Mouse (Mus musculus): ENCODE results near the gene Otp.

Otp gene

DNA sequence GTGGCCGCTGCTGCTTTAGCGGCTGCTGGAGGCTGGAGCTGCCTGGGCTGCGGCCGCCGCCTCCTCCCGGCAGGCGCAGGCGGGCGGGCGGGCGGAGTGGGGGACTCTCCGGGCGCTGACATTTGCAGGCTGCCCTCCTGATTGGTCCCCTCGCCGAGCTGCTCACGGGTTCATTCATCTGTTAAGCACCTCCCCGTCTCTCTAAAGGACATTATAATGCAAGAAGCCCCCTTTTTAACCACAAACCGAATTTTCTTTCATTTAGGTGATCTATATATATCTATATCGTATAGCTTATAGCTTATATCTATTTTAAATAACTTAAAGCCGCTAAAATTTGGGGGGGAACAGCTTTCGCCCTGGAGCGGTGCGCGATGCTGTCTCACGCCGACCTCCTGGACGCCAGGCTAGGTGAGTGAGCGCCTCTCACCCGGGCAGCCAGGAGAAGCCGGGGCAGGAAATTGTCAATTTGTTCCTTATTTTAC lies at the start of gene Otp:
TSS of gene Otp (plus strand) at position 207 of the 485 bp plus-strand sequence.
- no peak for DNase-seq

DNA sequence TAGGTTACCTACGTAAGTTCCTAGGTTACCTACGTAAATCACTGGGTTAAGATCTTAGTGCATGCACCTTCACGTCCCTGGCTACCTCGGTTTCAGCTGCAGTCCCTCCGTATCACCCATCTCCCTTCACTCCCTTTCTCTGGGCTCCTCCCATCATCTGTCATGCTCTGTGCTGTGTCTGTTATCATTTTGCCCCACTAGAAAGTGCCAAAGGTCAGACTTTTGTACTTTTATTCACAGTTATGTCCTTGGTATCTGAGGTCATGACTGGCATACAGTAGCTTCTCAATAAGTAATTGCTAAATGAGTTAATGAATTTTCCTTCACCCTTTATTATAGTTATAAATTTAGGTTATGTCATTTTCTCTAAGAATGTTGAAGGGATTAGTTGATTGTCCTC lies 49.0 kb upstream of the Otp start:
- no peak for DNase-seq

DNA sequence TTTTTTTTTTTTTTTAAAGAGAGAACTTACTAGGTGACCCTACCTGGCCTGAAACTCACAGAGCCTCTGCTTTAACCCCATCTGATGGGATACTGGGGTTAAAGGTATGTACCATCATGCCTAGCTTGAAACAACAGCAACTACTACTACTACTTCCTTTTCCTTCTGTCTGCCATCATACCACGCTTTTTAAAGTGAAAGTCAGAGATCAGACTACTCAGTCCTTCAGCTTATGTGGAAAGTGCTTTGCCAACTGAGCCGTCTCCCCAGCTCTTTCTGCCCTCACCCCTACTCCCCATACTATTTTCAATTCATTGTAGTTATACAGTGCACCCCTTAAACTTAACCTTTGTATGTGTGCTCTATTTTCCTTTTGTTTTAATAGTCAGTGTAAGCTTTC lies 48.4 kb upstream of the Otp start:
- no peak for DNase-seq

DNA sequence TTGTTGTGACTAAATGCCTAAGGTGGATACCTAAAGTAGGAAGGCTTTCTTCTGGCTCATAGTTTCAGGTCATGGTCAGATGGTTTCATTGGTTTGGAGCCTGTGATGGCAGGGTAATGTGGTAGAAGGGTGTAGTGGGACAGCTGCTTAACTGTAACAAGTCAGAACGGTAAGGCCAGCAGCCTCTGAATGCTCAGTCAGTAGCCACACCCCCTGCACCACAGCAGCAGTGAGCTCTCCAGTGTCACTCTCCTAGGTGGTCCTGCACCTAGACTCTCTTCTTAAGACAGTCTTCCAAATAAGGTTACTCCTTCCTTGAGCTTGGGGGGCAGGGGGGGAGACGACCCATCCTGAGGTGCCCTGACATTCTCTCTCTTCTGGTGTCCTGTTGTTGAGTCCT lies 47.6 kb upstream of the Otp start:
- DNase-seq, result no peak

- no peak for DNase-seq
Measured at GRCm38 (mm10) chr13:94838047-94838720, 37.2 kb upstream of the Otp start.

- DNase-seq, result no peak
Measured at GRCm38 (mm10) chr13:94838756-94839337, 36.6 kb upstream of the Otp start.

GRCm38 (mm10) chr13:94843236-94843635 lies 32.2 kb upstream of the Otp start:
- no peak for DNase-seq

DNA sequence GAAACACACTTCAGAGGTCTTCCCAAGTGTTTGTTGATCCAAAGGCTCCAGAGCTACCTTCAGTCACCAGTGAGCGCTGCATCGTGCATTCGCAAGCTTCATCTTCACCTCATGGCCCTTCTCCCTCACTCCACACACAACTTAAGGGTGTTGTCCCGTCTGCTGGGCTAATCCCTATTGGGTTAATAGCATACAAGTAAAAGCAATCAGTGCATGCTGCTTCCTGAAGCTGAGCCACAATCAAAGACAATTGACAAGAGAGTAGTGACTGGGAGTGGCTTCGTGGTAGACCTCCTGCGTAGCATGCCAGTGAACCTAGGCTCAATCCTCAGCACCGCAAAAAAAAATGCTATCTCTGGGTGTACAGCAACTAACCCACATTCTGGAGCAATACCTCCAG lies 27.5 kb upstream of the Otp start:
- no peak for DNase-seq

DNA sequence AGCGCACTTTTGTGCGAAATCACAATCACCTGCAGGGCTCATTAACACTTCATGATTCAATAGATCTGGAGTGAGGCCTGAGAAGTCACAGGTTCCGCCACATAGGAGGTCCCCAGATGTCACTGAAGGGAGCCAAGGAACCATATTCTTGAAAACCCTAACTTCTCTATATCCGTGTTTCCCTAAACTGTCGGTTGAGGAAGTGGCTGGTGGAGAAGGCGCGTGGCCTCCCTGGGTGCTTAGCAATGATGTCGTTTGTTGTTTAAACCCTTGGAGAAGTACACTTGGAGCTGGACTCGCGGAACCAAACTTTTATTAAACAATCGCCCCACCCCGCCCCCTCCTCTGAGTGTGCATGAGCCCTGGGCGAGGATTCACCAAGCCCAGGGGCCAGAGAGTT lies 26.1 kb upstream of the Otp start:
- no peak for DNase-seq

DNA sequence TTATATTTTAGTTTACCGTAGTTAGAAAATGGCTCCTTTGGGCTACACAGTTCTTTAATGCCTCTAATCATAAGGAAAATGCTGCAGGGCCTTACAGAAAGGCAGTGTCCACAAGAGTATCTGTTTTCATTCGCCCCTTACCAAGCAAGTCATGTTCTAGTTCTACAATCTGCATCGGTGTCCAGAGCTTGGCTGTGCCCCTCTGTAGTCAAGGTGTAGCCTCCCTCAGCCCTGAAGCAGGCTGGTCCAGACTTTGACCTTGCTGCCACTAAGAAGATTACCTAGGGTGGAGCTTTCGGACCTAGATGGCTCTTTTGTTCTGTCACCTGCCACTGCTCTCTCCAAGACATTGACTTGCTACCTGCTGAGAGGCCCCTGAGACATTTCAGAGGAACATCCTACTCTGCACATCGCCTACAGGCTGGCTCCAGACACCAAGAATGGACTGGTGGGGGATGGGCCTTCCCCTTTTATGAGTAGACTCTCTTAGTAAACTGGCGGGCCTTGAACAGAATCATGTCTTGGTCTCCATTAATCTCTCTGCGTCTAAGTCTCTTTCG lies 17.3 kb upstream of the Otp start:
- DNase-seq, result no peak

- no peak for DNase-seq
Measured at GRCm38 (mm10) chr13:94859256-94859655, 16.1 kb upstream of the Otp start.

- no peak for DNase-seq
Measured at GRCm38 (mm10) chr13:94862491-94863230, 12.7 kb upstream of the Otp start.

DNA sequence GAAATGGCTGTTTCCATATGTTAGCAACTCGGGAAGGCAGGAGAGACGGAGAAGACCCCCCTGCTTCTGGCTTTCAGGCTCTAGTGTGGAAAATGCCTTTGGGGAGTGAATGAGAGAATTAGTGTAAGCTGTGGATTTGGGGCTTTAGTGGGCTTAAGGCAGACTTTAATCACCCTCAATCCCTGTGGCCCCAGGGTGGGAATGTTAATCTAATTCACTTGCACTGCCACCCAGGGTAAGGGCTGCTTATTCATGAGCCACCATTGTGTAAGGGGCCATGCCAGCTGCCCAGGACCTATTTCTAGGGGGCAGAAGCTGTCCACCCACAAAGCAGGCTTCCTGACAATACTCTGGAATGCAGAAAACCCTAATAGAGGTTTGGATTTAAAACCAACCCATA lies 8.5 kb upstream of the Otp start:
- no peak for DNase-seq

GRCm38 (mm10) chr13:94867772-94868171 lies 7.6 kb upstream of the Otp start:
- DNase-seq, result no peak

DNA sequence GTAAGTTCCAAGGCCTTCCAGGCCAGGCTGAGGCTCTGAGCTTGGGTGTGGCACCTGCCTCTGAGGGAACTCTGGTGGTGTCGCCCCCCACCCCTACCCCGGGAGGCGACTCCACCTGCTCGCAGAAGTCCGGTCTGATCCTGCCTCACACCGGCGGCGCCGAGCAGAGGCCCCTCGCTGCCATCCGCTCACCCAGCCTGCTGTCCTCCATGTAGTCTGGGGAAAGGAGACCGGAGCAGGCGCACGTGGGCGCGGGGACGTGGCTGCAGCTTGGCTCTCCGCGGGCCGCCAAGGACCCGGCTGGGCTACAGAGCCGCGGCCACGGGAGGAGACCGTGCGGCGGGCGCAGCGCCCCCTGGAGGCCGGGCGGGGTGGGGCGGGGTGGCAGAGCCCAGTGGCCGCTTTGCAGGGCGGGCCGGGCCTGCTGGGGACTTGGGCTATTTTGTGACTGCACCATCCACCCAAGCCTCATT lies 6.9 kb upstream of the Otp start:
- DNase-seq, result no peak

GRCm38 (mm10) chr13:94869541-94869940 lies 5.9 kb upstream of the Otp start:
- no peak for DNase-seq

DNA sequence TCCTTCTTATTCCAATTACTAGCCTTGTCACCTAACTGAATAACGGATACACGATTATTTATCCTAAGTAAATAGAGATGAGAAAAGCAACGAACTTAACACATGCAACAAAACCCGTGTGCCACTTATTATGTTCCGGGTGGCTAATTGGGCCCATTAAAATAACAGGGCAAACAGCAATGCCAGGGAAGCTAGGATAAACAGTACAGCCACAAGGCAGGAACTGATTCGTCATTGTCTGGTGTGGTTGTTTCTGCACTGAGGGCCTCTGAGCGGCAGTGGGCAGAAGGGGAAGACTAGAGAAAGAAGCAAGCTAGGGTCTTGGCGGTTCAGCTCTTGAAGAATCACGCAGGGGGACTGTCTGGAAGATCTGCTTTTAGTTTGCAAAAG lies 5.3 kb upstream of the Otp start:
- DNase-seq, result no peak

DNA sequence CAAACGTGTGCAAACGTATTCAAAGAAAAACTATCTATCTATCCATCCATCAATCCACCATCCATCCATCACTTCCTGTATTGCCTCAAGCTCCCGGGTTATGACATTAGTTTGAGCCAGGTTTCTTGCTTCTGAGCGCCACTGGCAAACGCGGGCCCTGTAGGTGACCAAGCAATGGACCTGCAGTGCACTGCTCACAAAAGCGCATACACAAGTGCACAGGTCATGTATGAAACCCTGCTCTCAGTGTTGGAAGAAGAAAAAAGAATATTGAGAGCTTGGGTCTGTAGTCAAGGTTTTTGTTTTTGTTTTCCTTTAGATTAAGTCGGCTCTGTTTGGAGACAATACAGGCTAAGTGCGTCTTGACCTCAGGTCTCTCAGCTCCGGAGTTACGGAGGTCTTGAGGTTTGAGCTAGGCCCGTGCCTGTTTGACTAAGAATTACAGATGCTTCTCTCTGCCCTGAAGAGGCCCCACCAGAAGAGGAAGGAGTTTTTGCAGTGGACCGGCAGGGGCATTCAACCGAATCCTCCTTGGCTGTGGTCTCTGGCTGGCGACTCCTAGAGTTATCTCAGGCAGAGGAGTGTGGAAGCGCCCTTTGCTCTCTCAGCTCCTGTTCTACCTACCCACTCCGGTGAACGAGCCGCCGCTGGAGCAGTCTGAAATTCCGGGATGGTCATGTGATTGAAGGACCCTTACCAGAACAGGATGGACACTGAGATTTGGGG lies 4.8 kb upstream of the Otp start:
- DNase-seq, result no peak

GRCm38 (mm10) chr13:94871806-94872320 lies 3.5 kb upstream of the Otp start:
- DNase-seq, result no peak

DNA sequence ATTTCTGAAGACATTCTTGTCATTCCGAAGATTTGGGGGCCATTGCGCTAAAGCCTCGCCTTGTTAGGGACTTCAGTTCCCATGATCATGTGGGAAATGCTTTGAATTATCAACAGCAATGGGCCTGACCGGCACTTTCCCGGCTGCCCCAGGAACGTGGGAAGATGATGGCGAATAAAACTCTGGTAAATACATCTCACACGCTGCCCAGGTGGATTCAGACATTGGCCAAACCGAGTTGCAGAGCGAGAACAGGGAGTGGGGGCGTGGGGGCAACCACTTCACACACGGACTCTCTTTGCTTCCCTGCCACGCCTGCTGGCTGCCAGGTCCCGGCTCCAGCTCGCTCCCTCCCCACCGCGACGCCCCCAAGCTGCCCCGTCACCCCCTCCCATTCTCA lies 3.0 kb upstream of the Otp start:
- no peak for DNase-seq

DNA sequence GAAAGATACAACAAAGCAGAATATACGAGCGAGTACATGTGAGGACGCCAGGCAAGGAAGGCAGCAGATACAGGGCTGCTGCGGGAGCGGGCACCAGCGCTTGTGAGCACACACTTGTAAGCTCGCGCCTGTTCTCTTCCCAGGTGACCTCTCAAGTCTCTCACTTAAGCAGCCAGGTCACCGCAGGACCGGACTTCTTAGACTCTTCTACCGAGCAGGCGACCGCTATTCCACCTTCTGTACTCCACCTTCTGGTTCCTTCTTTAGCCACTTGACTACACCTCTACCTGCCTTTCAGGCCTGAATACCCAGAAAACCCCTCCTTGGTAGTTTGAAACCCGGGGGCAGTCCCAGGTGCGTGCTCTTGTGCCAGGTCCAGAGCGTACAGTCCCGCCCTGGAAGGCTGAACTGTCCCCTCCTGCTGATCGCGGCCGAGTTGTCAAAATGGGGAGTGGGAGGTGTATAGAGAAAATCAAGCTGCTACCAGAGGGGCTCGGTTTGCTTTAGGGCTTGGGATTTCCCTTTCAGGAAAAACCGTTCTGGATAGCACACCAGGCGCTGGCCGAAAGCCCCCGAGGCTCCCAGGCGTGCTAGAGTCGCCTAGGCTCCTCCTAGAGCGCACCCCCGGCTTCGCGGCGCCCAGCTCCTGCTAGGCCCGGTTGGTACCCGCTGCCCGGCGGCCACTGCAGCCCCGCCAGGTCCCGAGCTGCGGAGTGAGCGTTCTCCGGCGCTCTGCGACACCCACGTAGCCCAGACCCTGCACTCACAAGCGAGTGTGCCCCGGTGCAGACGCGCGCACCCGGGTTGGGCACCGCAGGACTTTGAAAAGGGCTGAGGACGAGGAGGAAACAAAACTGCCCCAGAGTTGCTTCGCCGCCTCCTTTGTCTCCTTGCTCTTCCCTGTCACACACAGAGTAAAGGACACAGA lies 2.0 kb upstream of the Otp start:
- no peak for DNase-seq

DNA sequence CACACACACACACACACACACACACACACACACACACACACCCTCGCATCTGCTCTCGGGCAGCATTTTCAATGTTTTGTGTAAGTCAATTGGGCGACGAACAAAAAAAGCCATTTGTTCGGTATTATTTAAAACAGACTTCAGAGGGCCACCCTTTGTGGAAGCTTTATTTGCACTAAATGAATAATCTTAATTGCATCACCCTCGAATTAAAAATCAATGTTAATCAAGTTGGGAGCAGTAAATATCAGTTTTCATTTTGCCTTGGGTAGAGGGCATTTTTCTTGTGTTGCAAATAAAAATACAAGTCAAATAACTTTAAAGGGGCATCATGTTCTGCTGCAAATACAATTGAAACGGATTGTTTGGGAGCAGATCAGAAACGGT lies 1.4 kb upstream of the Otp start:
- DNase-seq, result no peak
